Mouse (Mus musculus): ENCODE measurements around the gene Tnrc18. TPM values are rescaled to one million over a fixed set of nuclear protein-coding genes. Genes with fewer than 3 reads are reported as not detected.

Gene Tnrc18
- polyA plus RNA-seq, 1 experiment from 2014 or later, result 36.4 TPM

- no peaks in the 10 kb centered on the region for H3K9me3 ChIP-seq (ENCODE audit: control insufficient read depth, low read length)
- peaks cover 5% of the 10 kb centered on the region for H3K36me3 ChIP-seq (ENCODE audit: control insufficient read depth, insufficient read depth, low read length)
- peak overlapping the region; percentile 98 for H3K4me3 ChIP-seq (ENCODE audit: low read depth, low read length)
- H3K27me3 ChIP-seq (ENCODE audit: control insufficient read depth, insufficient read depth, low read length), result peaks cover 4% of the 10 kb centered on the region; the same call in 1 of the 2 replicates
- peak overlapping the region; percentile 100 for H3K9ac ChIP-seq (replicated peaks; ENCODE audit: low read depth, low read length)
- WGBS, result 0% methylated on average over 23 of the region's 23 CpGs
- peak overlapping the region; percentile 100 for H3K27ac ChIP-seq (ENCODE audit: low read depth, low read length)
- peak overlapping the region; percentile 99 for H3K4me2 ChIP-seq (ENCODE audit: low read depth, low read length)
- peaks cover 38% of the 10 kb centered on the region for H3K4me1 ChIP-seq (ENCODE audit: control insufficient read depth, insufficient read depth, low read length)
- ATAC-seq (ENCODE audit: low read depth), result no peak
Measured at GRCm38 (mm10) chr5:142813722-142814111, 3.7 kb downstream of the Tnrc18 start.

- Histone ChIP-seq H3K9ac (replicated peaks; ENCODE audit: low read depth, low read length) (peak overlapping the region; percentile 100), H3K4me3 (ENCODE audit: low read depth, low read length) (peak overlapping the region; percentile 98), H3K4me2 (ENCODE audit: low read depth, low read length) (peak overlapping the region; percentile 99), H3K4me1 (ENCODE audit: control insufficient read depth, insufficient read depth, low read length) (peaks cover 38% of the 10 kb centered on the region), H3K9me3 (ENCODE audit: control insufficient read depth, low read length) (no peaks in the 10 kb centered on the region), H3K27ac (ENCODE audit: low read depth, low read length) (peak overlapping the region; percentile 100), H3K36me3 (ENCODE audit: control insufficient read depth, insufficient read depth, low read length) (peaks cover 5% of the 10 kb centered on the region), H3K27me3 (ENCODE audit: control insufficient read depth, insufficient read depth, low read length) (peaks cover 4% of the 10 kb centered on the region; the same call in 1 of the 2 replicates)
- no peak for ATAC-seq (ENCODE audit: low read depth)
- WGBS, result under 1% methylated on average over 18 of the region's 18 CpGs
Measured at GRCm38 (mm10) chr5:142812976-142813721, 4.3 kb downstream of the Tnrc18 start.

GRCm38 (mm10) chr5:142812621-142812975 lies 4.9 kb downstream of the Tnrc18 start:
- H3K36me3 ChIP-seq (ENCODE audit: control insufficient read depth, insufficient read depth, low read length), result peaks cover 5% of the 10 kb centered on the region
- peaks cover 4% of the 10 kb centered on the region; the same call in 1 of the 2 replicates for H3K27me3 ChIP-seq (ENCODE audit: control insufficient read depth, insufficient read depth, low read length)
- H3K9me3 ChIP-seq (ENCODE audit: control insufficient read depth, low read length), result no peaks in the 10 kb centered on the region
- no peak for ATAC-seq (ENCODE audit: low read depth)
- 3% methylated on average over 8 of the region's 8 CpGs for WGBS
- H3K4me3 ChIP-seq (ENCODE audit: low read depth, low read length), result peak overlapping the region; percentile 98
- peak overlapping the region; percentile 99 for H3K4me2 ChIP-seq (ENCODE audit: low read depth, low read length)
- peak overlapping the region; percentile 100 for H3K27ac ChIP-seq (ENCODE audit: low read depth, low read length)
- peak overlapping the region; percentile 100 for H3K9ac ChIP-seq (replicated peaks; ENCODE audit: low read depth, low read length)
- peaks cover 38% of the 10 kb centered on the region for H3K4me1 ChIP-seq (ENCODE audit: control insufficient read depth, insufficient read depth, low read length)

GRCm38 (mm10) chr5:142811870-142812443 lies 5.5 kb downstream of the Tnrc18 start:
- Histone ChIP-seq H3K36me3 (ENCODE audit: control insufficient read depth, insufficient read depth, low read length) (peaks cover 5% of the 10 kb centered on the region), H3K4me3 (ENCODE audit: low read depth, low read length) (peak overlapping the region; percentile 98), H3K4me2 (ENCODE audit: low read depth, low read length) (peak overlapping the region; percentile 99), H3K27ac (ENCODE audit: low read depth, low read length) (peak overlapping the region; percentile 100), H3K4me1 (ENCODE audit: control insufficient read depth, insufficient read depth, low read length) (peaks cover 38% of the 10 kb centered on the region), H3K9ac (replicated peaks; ENCODE audit: low read depth, low read length) (peak overlapping the region; percentile 100), H3K9me3 (ENCODE audit: control insufficient read depth, low read length) (no peaks in the 10 kb centered on the region), H3K27me3 (ENCODE audit: control insufficient read depth, insufficient read depth, low read length) (peaks cover 2% of the 10 kb centered on the region; the same call in 1 of the 2 replicates)
- 30% methylated on average over 8 of the region's 8 CpGs for WGBS
- ATAC-seq (ENCODE audit: low read depth), result no peak

- Histone ChIP-seq H3K27me3 (ENCODE audit: control insufficient read depth, insufficient read depth, low read length) (no peaks in the 10 kb centered on the region), H3K36me3 (ENCODE audit: control insufficient read depth, insufficient read depth, low read length) (peaks cover 5% of the 10 kb centered on the region), H3K4me1 (ENCODE audit: control insufficient read depth, insufficient read depth, low read length) (peaks cover 38% of the 10 kb centered on the region), H3K4me2 (ENCODE audit: low read depth, low read length) (peak overlapping the region; percentile 99), H3K4me3 (ENCODE audit: low read depth, low read length) (peak overlapping the region; percentile 98), H3K9me3 (ENCODE audit: control insufficient read depth, low read length) (no peaks in the 10 kb centered on the region), H3K27ac (ENCODE audit: low read depth, low read length) (no peak overlapping the region), H3K9ac (replicated peaks; ENCODE audit: low read depth, low read length) (peak overlapping the region; percentile 37; the same call in 1 of the 2 replicates)
- WGBS, result 10% methylated on average over 20 of the region's 20 CpGs
- no peak for ATAC-seq (ENCODE audit: low read depth)
Measured at GRCm38 (mm10) chr5:142810710-142811599, 6.5 kb downstream of the Tnrc18 start.

- H3K9me3 ChIP-seq (ENCODE audit: control insufficient read depth, low read length), result no peaks in the 10 kb centered on the region
- H3K4me1 ChIP-seq (ENCODE audit: control insufficient read depth, insufficient read depth, low read length), result peaks cover 42% of the 10 kb centered on the region
- H3K36me3 ChIP-seq (ENCODE audit: control insufficient read depth, insufficient read depth, low read length), result no peaks in the 10 kb centered on the region; the same call in 1 of the 2 replicates
- 72% methylated on average over 7 of the region's 7 CpGs for WGBS
- H3K27me3 ChIP-seq (ENCODE audit: control insufficient read depth, insufficient read depth, low read length), result no peaks in the 10 kb centered on the region
- ATAC-seq (ENCODE audit: low read depth), result no peak
- no peak overlapping the region for H3K9ac ChIP-seq (replicated peaks; ENCODE audit: low read depth, low read length)
- H3K4me2 ChIP-seq (ENCODE audit: low read depth, low read length), result no peak overlapping the region
- no peak overlapping the region for H3K4me3 ChIP-seq (ENCODE audit: low read depth, low read length)
- no peak overlapping the region for H3K27ac ChIP-seq (ENCODE audit: low read depth, low read length)
Measured at GRCm38 (mm10) chr5:142807661-142808060, 9.8 kb downstream of the Tnrc18 start.

GRCm38 (mm10) chr5:142803746-142804145 lies 13.7 kb downstream of the Tnrc18 start:
- Histone ChIP-seq H3K9ac (replicated peaks; ENCODE audit: low read depth, low read length) (no peak overlapping the region), H3K4me3 (ENCODE audit: low read depth, low read length) (no peak overlapping the region), H3K4me2 (ENCODE audit: low read depth, low read length) (no peak overlapping the region), H3K27me3 (ENCODE audit: control insufficient read depth, insufficient read depth, low read length) (no peaks in the 10 kb centered on the region), H3K9me3 (ENCODE audit: control insufficient read depth, low read length) (no peaks in the 10 kb centered on the region), H3K36me3 (ENCODE audit: control insufficient read depth, insufficient read depth, low read length) (no peaks in the 10 kb centered on the region; the same call in 1 of the 2 replicates), H3K4me1 (ENCODE audit: control insufficient read depth, insufficient read depth, low read length) (peaks cover 38% of the 10 kb centered on the region), H3K27ac (ENCODE audit: low read depth, low read length) (no peak overlapping the region)
- no peak for ATAC-seq (ENCODE audit: low read depth)
- WGBS, result 91% methylated on average over 1 of the region's 1 CpGs

GRCm38 (mm10) chr5:142802884-142803283 lies 14.6 kb downstream of the Tnrc18 start:
- Histone ChIP-seq H3K36me3 (ENCODE audit: control insufficient read depth, insufficient read depth, low read length) (no peaks in the 10 kb centered on the region; the same call in 1 of the 2 replicates), H3K27me3 (ENCODE audit: control insufficient read depth, insufficient read depth, low read length) (no peaks in the 10 kb centered on the region), H3K9ac (replicated peaks; ENCODE audit: low read depth, low read length) (no peak overlapping the region), H3K9me3 (ENCODE audit: control insufficient read depth, low read length) (no peaks in the 10 kb centered on the region), H3K4me1 (ENCODE audit: control insufficient read depth, insufficient read depth, low read length) (peaks cover 40% of the 10 kb centered on the region), H3K27ac (ENCODE audit: low read depth, low read length) (no peak overlapping the region), H3K4me2 (ENCODE audit: low read depth, low read length) (no peak overlapping the region), H3K4me3 (ENCODE audit: low read depth, low read length) (no peak overlapping the region)
- ATAC-seq (ENCODE audit: low read depth), result no peak
- 87% methylated on average over 4 of the region's 4 CpGs for WGBS

Measured in neural tube, embryonic 14.5 days (tissue).